Mouse (Mus musculus): ENCODE measurements at regions not wholly inside any gene's neighbourhood (a gene's known extent, or its start where the extent isn't known, plus 50 kb on each side); places are given as distances from the start of the nearest gene placed in this dataset.

DNA sequence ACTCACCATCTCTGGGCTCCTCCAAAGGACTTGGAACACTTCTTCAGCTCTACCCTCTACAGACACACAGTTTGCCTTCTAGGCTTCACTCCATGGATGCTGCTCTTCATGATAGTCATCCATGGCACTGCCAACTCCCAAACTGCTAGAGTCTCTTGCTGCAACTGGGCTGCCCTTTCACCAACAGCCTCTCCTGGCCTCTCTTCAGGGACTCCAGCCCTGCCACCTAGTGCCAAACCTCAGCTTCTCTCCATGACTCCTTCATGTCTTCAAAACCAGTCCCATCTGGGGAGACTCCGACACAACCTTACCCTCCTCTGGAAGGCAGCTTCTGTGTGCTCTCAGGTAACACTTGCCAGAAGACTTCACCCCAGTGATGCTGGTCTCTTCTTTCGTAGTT is 164.9 kb upstream of the Plxnc1 start:
- Histone ChIP-seq H3K4me1 (ENCODE audit: control insufficient read depth, insufficient read depth, low read length) (no peaks in the 10 kb centered on the region), H3K27ac (ENCODE audit: insufficient read depth, low read length) (no peak overlapping the region), H3K4me3 (ENCODE audit: insufficient read depth, low read length) (no peak overlapping the region)
- TF ChIP-seq CTCF (IDR thresholded peaks at IDR 0.05; ENCODE audit: extremely low read depth, insufficient read depth, low read length) (no peak), POLR2A (IDR thresholded peaks at IDR 0.05; ENCODE audit: extremely low read depth, insufficient read depth, low read length) (no peak)

DNA sequence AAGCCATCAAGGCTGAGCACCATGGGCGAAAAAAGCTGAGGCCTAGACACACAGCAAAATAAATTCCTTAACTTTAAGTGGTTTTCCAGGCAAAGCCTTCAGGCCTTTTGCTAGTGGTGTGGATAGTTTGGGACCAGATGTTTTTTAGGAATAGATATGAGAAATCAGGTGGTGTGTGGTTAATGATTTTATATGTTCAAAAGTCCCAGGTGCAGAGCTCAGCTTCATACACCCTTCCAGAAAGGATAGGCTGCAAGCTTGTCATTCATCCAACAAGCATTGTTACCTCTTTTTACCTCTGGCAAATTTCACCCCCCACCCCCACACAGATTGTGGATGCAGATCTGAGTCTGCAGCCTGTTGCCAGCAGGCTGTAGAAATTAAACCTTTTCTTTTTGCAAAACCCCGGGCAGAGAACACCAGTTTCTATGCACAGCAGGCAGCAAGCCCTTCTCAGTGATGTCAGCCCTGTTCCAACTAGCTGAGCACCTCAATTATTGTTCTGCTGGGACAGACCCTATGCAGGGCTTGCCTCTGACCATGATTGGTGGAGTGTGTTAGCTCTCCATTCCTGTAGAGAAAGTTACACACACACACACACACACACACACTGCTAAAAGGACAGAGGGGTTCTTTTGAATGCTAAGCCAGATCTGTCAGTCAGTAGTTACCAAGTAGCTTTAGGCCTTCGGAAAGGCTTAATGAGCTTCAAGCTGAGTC is 163.1 kb upstream of the Plxnc1 start:
- Histone ChIP-seq H3K4me1 (ENCODE audit: control insufficient read depth, insufficient read depth, low read length) (no peaks in the 10 kb centered on the region), H3K27ac (ENCODE audit: insufficient read depth, low read length) (no peak overlapping the region), H3K4me3 (ENCODE audit: insufficient read depth, low read length) (no peak overlapping the region)
- TF ChIP-seq CTCF (IDR thresholded peaks at IDR 0.05; ENCODE audit: extremely low read depth, insufficient read depth, low read length) (no peak), POLR2A (IDR thresholded peaks at IDR 0.05; ENCODE audit: extremely low read depth, insufficient read depth, low read length) (no peak)

DNA sequence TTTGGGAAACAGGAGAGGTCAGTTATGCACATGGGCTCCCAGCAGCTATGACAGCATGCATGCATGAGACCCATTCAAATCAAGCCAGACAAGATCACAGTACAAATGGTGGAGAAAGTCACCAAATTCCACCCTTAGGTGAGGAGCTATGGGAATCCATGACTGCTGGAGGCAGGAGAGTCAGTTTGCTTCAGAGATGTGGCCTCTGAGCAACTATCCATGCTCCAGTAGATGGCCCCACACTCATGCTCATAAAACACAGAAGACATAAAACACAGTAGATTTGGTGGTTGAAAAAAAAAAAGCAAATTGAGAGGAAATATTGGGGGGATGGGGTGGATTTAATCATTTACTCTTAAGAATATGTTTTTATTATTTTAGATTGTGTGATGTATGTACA is 159.2 kb upstream of the Plxnc1 start:
- Histone ChIP-seq H3K27ac (ENCODE audit: insufficient read depth, low read length) (no peak overlapping the region), H3K4me1 (ENCODE audit: control insufficient read depth, insufficient read depth, low read length) (no peaks in the 10 kb centered on the region), H3K4me3 (ENCODE audit: insufficient read depth, low read length) (no peak overlapping the region)
- TF ChIP-seq CTCF (IDR thresholded peaks at IDR 0.05; ENCODE audit: extremely low read depth, insufficient read depth, low read length) (peak; percentile 57), POLR2A (IDR thresholded peaks at IDR 0.05; ENCODE audit: extremely low read depth, insufficient read depth, low read length) (no peak)

DNA sequence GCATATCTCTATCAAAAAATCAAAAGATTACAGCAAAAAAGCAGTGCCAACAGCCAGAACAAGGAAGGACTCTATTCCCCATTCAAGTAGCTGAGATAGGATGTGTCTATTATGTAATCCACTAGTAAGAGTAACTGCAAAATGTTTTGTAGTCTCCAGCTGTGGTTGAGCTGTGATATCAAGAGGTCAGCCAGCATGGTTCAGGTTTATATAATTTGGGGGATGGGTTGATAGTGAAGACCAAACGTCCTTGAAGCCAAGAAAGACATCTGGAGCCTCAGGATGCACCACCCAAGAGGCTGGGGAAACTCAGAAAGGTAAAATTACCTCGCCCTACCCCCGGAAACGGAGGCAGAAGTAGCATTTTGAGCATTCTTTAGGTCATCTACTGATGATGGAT is 158.3 kb upstream of the Plxnc1 start:
- TF ChIP-seq CTCF (IDR thresholded peaks at IDR 0.05; ENCODE audit: extremely low read depth, insufficient read depth, low read length): no peak
- no peak for TF ChIP-seq POLR2A (IDR thresholded peaks at IDR 0.05; ENCODE audit: extremely low read depth, insufficient read depth, low read length)
- no peak overlapping the region for H3K4me3 ChIP-seq (ENCODE audit: insufficient read depth, low read length)
- H3K27ac ChIP-seq (ENCODE audit: insufficient read depth, low read length): no peak overlapping the region
- H3K4me1 ChIP-seq (ENCODE audit: control insufficient read depth, insufficient read depth, low read length): no peaks in the 10 kb centered on the region

GRCm38 (mm10) chr10:95099906-95100305 is 155.3 kb upstream of the Plxnc1 start:
- H3K27ac ChIP-seq (ENCODE audit: insufficient read depth, low read length): no peak overlapping the region
- H3K4me1 ChIP-seq (ENCODE audit: control insufficient read depth, insufficient read depth, low read length): no peaks in the 10 kb centered on the region
- TF ChIP-seq CTCF (IDR thresholded peaks at IDR 0.05; ENCODE audit: extremely low read depth, insufficient read depth, low read length): no peak
- TF ChIP-seq POLR2A (IDR thresholded peaks at IDR 0.05; ENCODE audit: extremely low read depth, insufficient read depth, low read length): no peak
- H3K4me3 ChIP-seq (ENCODE audit: insufficient read depth, low read length): no peak overlapping the region

GRCm38 (mm10) chr10:95095847-95096246 is 151.2 kb upstream of the Plxnc1 start:
- TF ChIP-seq POLR2A (IDR thresholded peaks at IDR 0.05; ENCODE audit: extremely low read depth, insufficient read depth, low read length) (no peak), CTCF (IDR thresholded peaks at IDR 0.05; ENCODE audit: extremely low read depth, insufficient read depth, low read length) (no peak)
- H3K27ac ChIP-seq (ENCODE audit: insufficient read depth, low read length): no peak overlapping the region
- H3K4me1 ChIP-seq (ENCODE audit: control insufficient read depth, insufficient read depth, low read length): no peaks in the 10 kb centered on the region
- H3K4me3 ChIP-seq (ENCODE audit: insufficient read depth, low read length): no peak overlapping the region

- H3K4me1 ChIP-seq (ENCODE audit: control insufficient read depth, insufficient read depth, low read length): no peaks in the 10 kb centered on the region
- no peak overlapping the region for H3K4me3 ChIP-seq (ENCODE audit: insufficient read depth, low read length)
- TF ChIP-seq POLR2A (IDR thresholded peaks at IDR 0.05; ENCODE audit: extremely low read depth, insufficient read depth, low read length) (no peak), CTCF (IDR thresholded peaks at IDR 0.05; ENCODE audit: extremely low read depth, insufficient read depth, low read length) (no peak)
- H3K27ac ChIP-seq (ENCODE audit: insufficient read depth, low read length): no peak overlapping the region
These were observed 150.1 kb upstream of the Plxnc1 start for GRCm38 (mm10) chr10:95094771-95095170.

DNA sequence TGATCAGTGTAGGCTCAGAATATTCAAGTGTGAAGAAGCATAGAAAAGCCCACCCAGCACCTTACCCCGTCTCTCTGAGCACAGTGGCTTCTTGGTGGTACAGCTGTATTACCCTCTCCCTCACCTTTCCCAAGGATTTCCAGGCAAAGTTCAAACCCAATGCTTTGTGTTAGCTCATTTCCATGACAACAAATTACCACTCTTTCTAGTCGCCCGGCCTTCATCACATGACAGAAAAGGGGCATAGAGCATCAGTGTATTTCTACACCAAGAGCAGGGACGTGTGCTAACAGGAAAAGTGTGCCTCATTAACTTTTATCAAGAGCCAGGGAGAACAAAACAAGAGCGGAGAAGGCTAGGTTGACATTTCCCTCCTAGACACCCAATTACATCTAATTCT is 148.6 kb upstream of the Plxnc1 start:
- Histone ChIP-seq H3K4me1 (ENCODE audit: control insufficient read depth, insufficient read depth, low read length) (no peaks in the 10 kb centered on the region), H3K27ac (ENCODE audit: insufficient read depth, low read length) (no peak overlapping the region), H3K4me3 (ENCODE audit: insufficient read depth, low read length) (no peak overlapping the region)
- TF ChIP-seq POLR2A (IDR thresholded peaks at IDR 0.05; ENCODE audit: extremely low read depth, insufficient read depth, low read length) (no peak), CTCF (IDR thresholded peaks at IDR 0.05; ENCODE audit: extremely low read depth, insufficient read depth, low read length) (no peak)

GRCm38 (mm10) chr10:95091086-95091485 is 146.5 kb upstream of the Plxnc1 start:
- no peaks in the 10 kb centered on the region for H3K4me1 ChIP-seq (ENCODE audit: control insufficient read depth, insufficient read depth, low read length)
- no peak for TF ChIP-seq POLR2A (IDR thresholded peaks at IDR 0.05; ENCODE audit: extremely low read depth, insufficient read depth, low read length)
- no peak overlapping the region for H3K4me3 ChIP-seq (ENCODE audit: insufficient read depth, low read length)
- no peak overlapping the region for H3K27ac ChIP-seq (ENCODE audit: insufficient read depth, low read length)

- Histone ChIP-seq H3K4me3 (ENCODE audit: insufficient read depth, low read length) (no peak overlapping the region), H3K4me1 (ENCODE audit: control insufficient read depth, insufficient read depth, low read length) (no peaks in the 10 kb centered on the region), H3K27ac (ENCODE audit: insufficient read depth, low read length) (no peak overlapping the region)
- TF ChIP-seq POLR2A (IDR thresholded peaks at IDR 0.05; ENCODE audit: extremely low read depth, insufficient read depth, low read length) (no peak), CTCF (IDR thresholded peaks at IDR 0.05; ENCODE audit: extremely low read depth, insufficient read depth, low read length) (no peak)
These were observed 146.0 kb upstream of the Plxnc1 start for GRCm38 (mm10) chr10:95090641-95091040.

All from cortical plate, adult 2 months (tissue).